In genomic region chr7:119911727-119912126, GRCm38 (mm10) we compare ENCODE assay signal across 18 mouse cellular contexts.
"Had no signal": no experiment of that assay in that cellular context is flagged by ENCODE, and none has a peak within 500 bp of the region (broad histone marks: within the 10 kb centered on the region; RNA-seq: fewer than 3 reads in every experiment).

No protein-coding gene starts in this region.

- H3K36me3 ChIP-seq: midbrain, embryonic 10.5 days; midbrain, embryonic 12.5 days; neural tube, embryonic 13.5 days; neural tube, embryonic 15.5 days had no signal

- H3K9me3 ChIP-seq: midbrain, embryonic 10.5 days; midbrain, embryonic 12.5 days; neural tube, embryonic 13.5 days; neural tube, embryonic 15.5 days had no signal

- H3K9ac ChIP-seq: lung, embryonic 14.5 days; midbrain, embryonic 12.5 days; neural tube, embryonic 13.5 days; neural tube, embryonic 15.5 days had no signal

- ATAC-seq: midbrain, embryonic 16.5 days had no signal

- H3K4me3 ChIP-seq: midbrain, embryonic 10.5 days; midbrain, embryonic 12.5 days; myocyte; neural tube, embryonic 13.5 days; neural tube, embryonic 15.5 days had no signal

- H3K27ac ChIP-seq: midbrain, embryonic 10.5 days; midbrain, embryonic 12.5 days; neural tube, embryonic 13.5 days; neural tube, embryonic 15.5 days had no signal

- H3K4me1 ChIP-seq: midbrain, embryonic 10.5 days; midbrain, embryonic 12.5 days; neural tube, embryonic 13.5 days; neural tube, embryonic 15.5 days had no signal

- H3K27me3 ChIP-seq: midbrain, embryonic 12.5 days; neural tube, embryonic 13.5 days; neural tube, embryonic 15.5 days had no signal

- H3K4me2 ChIP-seq: lung, embryonic 14.5 days; midbrain, embryonic 12.5 days; neural tube, embryonic 13.5 days; neural tube, embryonic 15.5 days had no signal

- DNase-seq: lung, embryonic 14.5 days; lung, postnatal 10 days; lung, postnatal 4 days; midbrain, embryonic 14.5 days; retina, postnatal 1 day; right cerebral cortex, adult 18-20 months; right cerebral cortex, postnatal 25 days; right cerebral cortex, postnatal 4 days; spleen, adult 18-20 months; thymus, adult 18-20 months; thymus, postnatal 14 days; thymus, postnatal 36 days had no signal
